Mouse (Mus musculus) neural tube, embryonic 15.5 days (tissue): ENCODE measurements around the gene Camta1. TPM values are rescaled to one million over a fixed set of nuclear protein-coding genes. Genes with fewer than 3 reads are reported as not detected.

Source experiments
- ATAC-seq: fragments of 200-750 bp; cut with Nextera tagmentation; 2 replicates; pipeline ENCODE4 v1.8.0; 2017; ENCODE audit warnings: mild to moderate bottlenecking, moderate TSS enrichment, moderate library complexity; ENCODE audit not compliant: low FRiP score
- H3K27ac ChIP-seq: fragments of 300-500 bp; sonication (generic); replicated peaks from 2 replicates; pipeline ENCODE4 v1.5.1; 2015; ENCODE audit warnings: mild to moderate bottlenecking, inconsistent platforms
- H3K27me3 ChIP-seq: fragments of 300-500 bp; sonication (generic); replicated peaks from 2 replicates; pipeline ENCODE4 v1.6.1; 2015; ENCODE audit warnings: inconsistent platforms
- H3K36me3 ChIP-seq: fragments of 300-500 bp; sonication (generic); 2 replicates; pipeline ENCODE4 v1.6.1; 2015; ENCODE audit warnings: inconsistent platforms
- H3K4me1 ChIP-seq: fragments of 300-500 bp; sonication (generic); 2 replicates; pipeline ENCODE4 v1.6.1; 2015; ENCODE audit warnings: inconsistent platforms
- H3K4me2 ChIP-seq: fragments of 300-500 bp; sonication (generic); 2 replicates; pipeline ENCODE4 v1.6.1; 2015; ENCODE audit warnings: inconsistent platforms, mild to moderate bottlenecking, moderate library complexity
- H3K4me3 ChIP-seq: fragments of 300-500 bp; sonication (generic); replicated peaks from 2 replicates; pipeline ENCODE4 v1.5.1; 2015; ENCODE audit warnings: mild to moderate bottlenecking, inconsistent platforms
- H3K9ac ChIP-seq: fragments of 300-500 bp; sonication (generic); replicated peaks from 2 replicates; pipeline ENCODE4 v1.6.1; 2015; ENCODE audit warnings: mild to moderate bottlenecking, inconsistent platforms
- H3K9me3 ChIP-seq: fragments of 300-500 bp; sonication (generic); replicated peaks from 2 replicates; pipeline ENCODE4 v1.6.1; 2016; ENCODE audit warnings: inconsistent platforms
- WGBS: fragments of 180-500 bp; shearing (Covaris S2); methylation state at CpG from one replicate; pipeline ENCODE4 v1.1.7; 2015; ENCODE audit warnings: mixed read lengths; 5-methylcytosine and 5-hydroxymethylcytosine counted together
- polyA plus RNA-seq: library from polyadenylated mRNA; unstranded; fragments of >200 nt; fragmentation: Nextera tagmentation; extraction: Ambion mirVana; gene quantifications from 2 replicates; pipeline ENCODE4 v1.2.1, GENCODE M21; 2015

Gene Camta1
- polyA plus RNA-seq, 1 experiment from 2014 or later = 161 TPM

DNA sequence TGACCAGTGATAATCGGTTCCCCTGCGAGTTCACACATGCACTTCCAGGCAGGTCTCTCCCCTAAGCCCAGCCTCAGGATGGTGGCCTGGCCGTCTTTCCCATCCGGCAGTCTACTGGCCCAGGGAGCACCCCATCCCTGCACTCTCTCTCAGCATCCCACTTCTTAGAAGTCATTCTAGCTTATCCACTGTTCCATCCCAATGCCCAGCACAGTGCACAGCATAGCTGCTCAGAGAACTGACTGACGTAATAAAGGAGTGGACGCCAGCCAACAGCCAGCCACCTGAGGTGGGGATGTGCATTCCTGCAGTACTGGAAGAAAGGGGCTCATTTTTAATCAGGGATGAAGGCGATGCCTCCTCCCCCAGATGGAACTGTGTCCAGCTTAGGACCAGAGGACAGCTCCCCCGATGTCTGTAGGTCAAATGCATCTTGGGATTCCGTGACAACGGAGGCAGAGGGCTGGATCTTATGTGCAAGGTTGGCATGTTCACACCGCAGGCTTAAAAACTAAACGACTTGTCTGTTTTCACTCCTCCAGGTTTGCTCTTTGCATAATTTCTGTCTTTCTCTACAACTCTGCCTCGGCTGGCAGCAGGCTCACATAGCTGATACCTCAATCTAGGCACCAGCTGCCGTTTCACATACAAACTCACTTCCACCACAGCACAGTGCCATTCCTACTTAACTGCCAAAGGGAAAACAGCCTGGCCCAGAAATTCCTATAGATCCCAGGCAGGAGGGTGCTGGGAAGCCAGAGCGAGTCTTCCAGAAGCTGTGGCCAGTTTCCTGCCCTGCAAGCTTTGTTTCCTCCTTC lies 285.2 kb downstream of the Camta1 start:
- Histone ChIP-seq H3K36me3 (no peaks in the 10 kb centered on the region), H3K27ac (peak overlapping the region; percentile 10), H3K9ac (no peak overlapping the region), H3K4me1 (peaks cover 19% of the 10 kb centered on the region), H3K4me3 (no peak overlapping the region), H3K27me3 (no peaks in the 10 kb centered on the region), H3K4me2 (no peak overlapping the region), H3K9me3 (no peaks in the 10 kb centered on the region)
- no peak for ATAC-seq
- 74% methylated on average over 15 of the region's 15 CpGs for WGBS

DNA sequence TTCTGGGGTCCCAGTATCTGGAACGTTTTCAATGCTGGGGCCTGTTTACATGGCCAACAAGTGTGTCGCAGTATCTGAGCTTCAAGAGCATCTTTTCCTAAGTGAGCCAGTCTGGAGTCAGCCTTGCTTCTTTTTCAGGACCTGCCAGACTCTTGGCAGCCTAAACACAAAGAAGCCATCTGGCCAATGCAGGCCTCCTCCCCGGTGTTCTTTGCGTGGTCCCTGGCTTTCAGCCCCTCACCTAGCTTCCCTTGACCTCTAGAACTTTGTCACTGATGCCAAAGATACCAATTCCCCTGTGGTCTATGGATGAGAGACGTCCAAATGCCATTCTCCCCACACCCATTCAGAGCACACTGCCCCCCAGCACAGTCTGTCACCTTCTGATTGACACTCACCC lies 289.0 kb downstream of the Camta1 start:
- no peak overlapping the region for H3K4me2 ChIP-seq
- H3K4me1 ChIP-seq = peaks cover 35% of the 10 kb centered on the region
- no peak overlapping the region for H3K9ac ChIP-seq
- no peak for ATAC-seq
- H3K27me3 ChIP-seq = no peaks in the 10 kb centered on the region
- no peaks in the 10 kb centered on the region for H3K9me3 ChIP-seq
- no peak overlapping the region for H3K4me3 ChIP-seq
- 64% methylated on average over 5 of the region's 5 CpGs for WGBS
- no peak overlapping the region for H3K27ac ChIP-seq
- no peaks in the 10 kb centered on the region for H3K36me3 ChIP-seq

DNA sequence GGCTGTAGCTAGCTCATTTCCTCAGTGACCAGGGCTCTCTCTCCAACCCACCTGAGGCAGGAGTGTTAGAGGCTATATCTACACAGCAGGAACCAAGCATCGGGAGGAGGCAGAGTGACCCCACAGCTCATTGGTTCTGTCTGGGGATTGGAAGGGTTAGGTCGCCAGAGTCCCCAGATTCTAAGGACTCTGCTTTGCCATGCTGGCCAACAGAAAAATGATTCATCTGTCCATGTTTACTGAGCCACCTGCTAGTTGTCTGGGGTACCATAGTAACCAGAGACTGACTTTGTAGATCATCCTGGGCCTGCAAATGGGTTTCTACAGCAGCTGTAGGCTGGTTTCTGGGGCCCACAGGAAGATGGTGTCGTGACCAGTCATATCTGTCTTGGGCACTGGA lies 292.1 kb downstream of the Camta1 start:
- Histone ChIP-seq H3K27me3 (no peaks in the 10 kb centered on the region), H3K4me3 (no peak overlapping the region), H3K9me3 (no peaks in the 10 kb centered on the region), H3K9ac (no peak overlapping the region), H3K36me3 (no peaks in the 10 kb centered on the region), H3K4me1 (peaks cover 30% of the 10 kb centered on the region), H3K4me2 (no peak overlapping the region), H3K27ac (no peak overlapping the region)
- ATAC-seq = no peak
- 82% methylated on average over 3 of the region's 3 CpGs for WGBS

DNA sequence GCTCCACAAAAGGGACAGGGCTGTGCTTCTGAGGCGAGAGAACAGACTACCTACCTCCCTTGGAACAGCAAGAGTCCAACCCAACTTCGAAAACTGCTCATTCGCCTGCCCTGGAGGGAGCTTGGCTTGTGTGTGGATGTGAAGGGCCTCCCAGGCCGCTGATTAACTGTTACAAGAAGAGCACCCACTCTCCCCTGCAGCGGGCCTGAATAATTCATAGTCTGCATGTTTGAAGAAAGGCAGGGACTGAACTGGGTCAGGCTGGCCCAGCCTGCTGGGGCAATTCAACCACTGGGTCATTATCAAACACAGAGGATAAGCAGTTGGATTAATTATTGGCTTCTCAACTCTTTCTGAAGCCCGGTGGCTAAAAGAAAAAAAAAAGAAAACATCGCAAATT lies 292.8 kb downstream of the Camta1 start:
- WGBS = 37% methylated on average over 7 of the region's 7 CpGs
- ATAC-seq = no peak
- H3K36me3 ChIP-seq = no peaks in the 10 kb centered on the region
- H3K4me1 ChIP-seq = peaks cover 25% of the 10 kb centered on the region
- no peak overlapping the region for H3K4me3 ChIP-seq
- no peak overlapping the region for H3K27ac ChIP-seq
- H3K9ac ChIP-seq = no peak overlapping the region
- no peaks in the 10 kb centered on the region for H3K27me3 ChIP-seq
- no peaks in the 10 kb centered on the region for H3K9me3 ChIP-seq
- no peak overlapping the region for H3K4me2 ChIP-seq

GRCm38 (mm10) chr4:151567105-151567504 lies 294.6 kb downstream of the Camta1 start:
- H3K9me3 ChIP-seq = no peaks in the 10 kb centered on the region
- H3K4me3 ChIP-seq = no peak overlapping the region
- H3K36me3 ChIP-seq = no peaks in the 10 kb centered on the region
- no peak overlapping the region for H3K4me2 ChIP-seq
- H3K27me3 ChIP-seq = no peaks in the 10 kb centered on the region
- 78% methylated on average over 4 of the region's 4 CpGs for WGBS
- peaks cover 25% of the 10 kb centered on the region for H3K4me1 ChIP-seq
- ATAC-seq = peak; percentile 43; the same call in 1 of the 2 replicates
- no peak overlapping the region for H3K9ac ChIP-seq
- no peak overlapping the region for H3K27ac ChIP-seq

DNA sequence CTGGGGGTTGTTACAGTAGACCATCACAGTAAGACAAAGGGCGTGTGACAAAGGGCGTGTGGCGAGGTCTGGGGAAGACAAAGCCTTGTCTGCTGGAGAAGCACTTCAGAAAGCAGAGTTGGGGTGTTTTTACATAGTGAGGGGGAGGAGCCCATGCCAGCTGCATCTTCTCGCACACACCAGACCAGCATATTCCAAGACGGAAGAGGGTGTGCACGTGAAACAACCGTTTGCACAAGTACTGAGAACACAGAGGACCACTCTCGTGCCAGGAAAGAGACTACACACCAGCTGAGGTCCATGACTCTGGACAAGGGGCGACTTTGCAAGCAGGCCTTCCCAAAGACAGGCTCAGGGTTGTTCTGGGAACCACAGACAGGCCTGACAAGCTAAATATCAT lies 306.2 kb downstream of the Camta1 start:
- Histone ChIP-seq H3K27me3 (no peaks in the 10 kb centered on the region), H3K4me2 (no peak overlapping the region), H3K4me1 (peaks cover 30% of the 10 kb centered on the region), H3K27ac (no peak overlapping the region), H3K9me3 (no peaks in the 10 kb centered on the region), H3K36me3 (no peaks in the 10 kb centered on the region), H3K4me3 (no peak overlapping the region), H3K9ac (no peak overlapping the region)
- 74% methylated on average over 9 of the region's 9 CpGs for WGBS
- ATAC-seq = no peak

DNA sequence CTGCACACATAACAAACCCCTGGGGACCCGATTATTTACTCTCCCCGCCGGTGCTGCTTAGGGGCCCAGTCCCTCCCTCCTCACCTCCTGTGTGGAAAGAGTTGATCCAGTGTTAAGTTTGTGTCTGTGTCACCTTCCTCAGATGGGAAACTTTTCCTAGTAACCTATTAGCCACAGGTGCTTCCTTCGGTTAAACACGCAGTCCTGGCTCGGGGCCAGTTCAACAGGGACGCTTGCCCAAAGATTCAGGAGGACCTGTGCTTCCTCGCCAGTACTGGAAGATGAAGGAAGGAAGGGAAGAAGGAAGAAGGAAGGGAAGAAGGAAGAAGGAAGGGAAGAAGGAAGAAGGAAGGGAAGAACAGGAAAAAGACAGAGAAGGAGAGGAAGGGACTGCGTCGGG lies 312.2 kb downstream of the Camta1 start:
- Histone ChIP-seq H3K9me3 (no peaks in the 10 kb centered on the region), H3K27ac (peak overlapping the region; percentile 30; the same call in 1 of the 2 replicates), H3K36me3 (no peaks in the 10 kb centered on the region), H3K4me1 (peaks cover 42% of the 10 kb centered on the region), H3K27me3 (no peaks in the 10 kb centered on the region), H3K9ac (no peak overlapping the region), H3K4me2 (no peak overlapping the region), H3K4me3 (no peak overlapping the region)
- WGBS = 57% methylated on average over 10 of the region's 10 CpGs
- no peak for ATAC-seq

GRCm38 (mm10) chr4:151545452-151545851 lies 316.2 kb downstream of the Camta1 start:
- Histone ChIP-seq H3K4me1 (peaks cover 29% of the 10 kb centered on the region), H3K9ac (no peak overlapping the region), H3K4me3 (no peak overlapping the region), H3K4me2 (no peak overlapping the region), H3K27me3 (no peaks in the 10 kb centered on the region), H3K27ac (no peak overlapping the region), H3K9me3 (no peaks in the 10 kb centered on the region), H3K36me3 (no peaks in the 10 kb centered on the region)
- WGBS = 82% methylated on average over 3 of the region's 3 CpGs
- no peak for ATAC-seq

GRCm38 (mm10) chr4:151544191-151544590 lies 317.5 kb downstream of the Camta1 start:
- no peak overlapping the region for H3K27ac ChIP-seq
- 39% methylated on average over 5 of the region's 5 CpGs for WGBS
- H3K9me3 ChIP-seq = no peaks in the 10 kb centered on the region
- H3K9ac ChIP-seq = no peak overlapping the region
- no peak for ATAC-seq
- no peak overlapping the region for H3K4me2 ChIP-seq
- H3K4me3 ChIP-seq = no peak overlapping the region
- H3K4me1 ChIP-seq = peaks cover 31% of the 10 kb centered on the region
- no peaks in the 10 kb centered on the region for H3K36me3 ChIP-seq
- no peaks in the 10 kb centered on the region for H3K27me3 ChIP-seq

DNA sequence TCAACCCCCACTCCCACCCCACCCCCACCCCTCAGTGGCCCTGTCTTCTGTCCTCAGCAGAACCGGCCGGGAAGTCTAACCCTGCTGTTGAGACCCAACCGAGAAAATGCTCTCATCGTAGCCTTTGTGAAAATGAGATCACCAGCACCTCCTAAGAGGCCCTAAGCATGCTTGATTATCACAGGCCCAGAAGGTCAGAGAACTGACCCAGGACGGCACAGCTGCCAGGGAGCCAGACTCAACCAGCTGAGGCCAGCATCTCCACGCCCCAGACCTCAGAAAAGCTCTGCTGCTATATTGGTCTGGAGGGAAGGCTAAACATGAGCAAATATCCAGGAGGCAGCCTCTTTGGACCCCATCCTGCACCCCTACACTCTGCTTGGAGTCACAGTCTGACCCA lies 321.1 kb downstream of the Camta1 start:
- ATAC-seq = no peak
- WGBS = 75% methylated on average over 6 of the region's 6 CpGs
- H3K9me3 ChIP-seq = no peaks in the 10 kb centered on the region

DNA sequence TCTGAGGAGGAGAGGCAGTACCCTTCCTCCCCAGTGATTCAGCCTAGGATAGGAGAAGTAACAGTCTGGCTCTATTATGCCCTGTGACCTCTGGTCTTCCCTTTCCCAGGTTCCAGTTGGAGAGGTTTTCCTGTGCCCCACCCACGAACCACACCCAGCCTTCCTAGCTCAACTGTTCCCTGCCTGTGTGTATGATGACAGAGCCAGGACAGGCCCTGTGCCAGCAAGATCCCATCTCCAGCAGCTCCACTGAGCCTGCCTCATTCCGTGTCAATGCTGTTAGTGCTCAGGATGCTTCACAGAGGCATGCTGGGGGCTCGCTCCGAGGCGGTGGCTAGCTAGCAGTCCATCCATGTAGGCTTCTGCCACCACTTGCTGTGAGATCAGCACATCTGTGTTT lies 321.8 kb downstream of the Camta1 start:
- H3K4me2 ChIP-seq = no peak overlapping the region
- no peaks in the 10 kb centered on the region for H3K36me3 ChIP-seq
- peaks cover 55% of the 10 kb centered on the region for H3K4me1 ChIP-seq
- H3K4me3 ChIP-seq = no peak overlapping the region
- H3K27me3 ChIP-seq = no peaks in the 10 kb centered on the region
- 79% methylated on average over 5 of the region's 5 CpGs for WGBS
- H3K27ac ChIP-seq = peak overlapping the region; percentile 69
- ATAC-seq = no peak
- no peaks in the 10 kb centered on the region for H3K9me3 ChIP-seq
- no peak overlapping the region for H3K9ac ChIP-seq

More for the DNA sequence above, 321.1 kb downstream of the Camta1 start:
- Histone ChIP-seq H3K9ac (no peak overlapping the region), H3K27me3 (no peaks in the 10 kb centered on the region), H3K4me3 (no peak overlapping the region), H3K36me3 (no peaks in the 10 kb centered on the region), H3K27ac (0 out of 2 replicates have a peak overlapping the region, but pooled peaks have one; percentile 33), H3K4me2 (no peak overlapping the region), H3K4me1 (peaks cover 52% of the 10 kb centered on the region)

DNA sequence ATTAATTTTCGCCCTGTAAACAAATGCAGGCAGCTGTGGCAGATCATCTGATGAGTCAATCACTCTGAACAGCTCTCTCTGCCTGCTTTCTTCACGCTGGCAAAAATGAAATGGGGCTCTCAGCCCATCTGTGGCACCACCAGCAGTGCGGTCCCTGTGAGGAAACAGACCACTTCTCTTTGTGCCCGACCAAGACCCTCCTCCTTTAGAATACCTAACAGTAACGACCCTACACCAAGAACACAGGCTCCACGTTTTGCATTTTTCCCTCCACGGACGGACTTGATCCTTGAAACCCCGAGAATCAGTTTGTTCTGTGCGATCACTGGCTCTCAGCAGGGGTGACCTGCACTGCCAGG lies 322.5 kb downstream of the Camta1 start:
- no peaks in the 10 kb centered on the region for H3K9me3 ChIP-seq
- H3K27me3 ChIP-seq = no peaks in the 10 kb centered on the region
- 41% methylated on average over 10 of the region's 10 CpGs for WGBS
- no peaks in the 10 kb centered on the region for H3K36me3 ChIP-seq
- H3K9ac ChIP-seq = no peak overlapping the region
- no peak overlapping the region for H3K4me3 ChIP-seq
- ATAC-seq = no peak
- peaks cover 53% of the 10 kb centered on the region for H3K4me1 ChIP-seq
- no peak overlapping the region for H3K4me2 ChIP-seq
- peak overlapping the region; percentile 69 for H3K27ac ChIP-seq
